ENCODE assay signal across 13 mouse cellular contexts in genomic region chr11:119035686-119036165, GRCm38 (mm10). TPM values are rescaled to one million over a fixed set of nuclear protein-coding genes. Genes with fewer than 3 reads are reported as not detected.
A peak's percentile ranks its signal among the peaks of the same experiment; 100 is the strongest.
DNase-seq lines count a peak whose midpoint lies in the region; ATAC-seq and TF ChIP-seq lines count a peak whose summit lies in the region.
"Had no signal": no experiment of that assay in that cellular context is flagged by ENCODE, and none has a peak within 500 bp of the region (broad histone marks: within the 10 kb centered on the region; RNA-seq: fewer than 3 reads in every experiment).

No protein-coding gene starts in this region.

- TF ChIP-seq CTCF in thymus, adult 2 months (IDR thresholded peaks at IDR 0.05; ENCODE audit: borderline replicate concordance, control insufficient read depth, extremely low read depth, insufficient read depth, low read length, poor library complexity) = no peak

- H3K36me3 ChIP-seq in forebrain, embryonic 16.5 days (ENCODE audit: control insufficient read depth, insufficient read depth) = no peaks in the 10 kb centered on the region; the same call in 1 of the 2 replicates
- 0 out of 2 replicates have a peak, but pooled peaks cover 3% of the 10 kb centered on the region for H3K36me3 ChIP-seq in midbrain, embryonic 11.5 days (ENCODE audit: control insufficient read depth, insufficient read depth, low read length)
- H3K36me3 ChIP-seq in thymus, adult 2 months (ENCODE audit: control insufficient read depth, insufficient read depth, low read length) = peaks cover 7% of the 10 kb centered on the region
- H3K36me3 ChIP-seq: G1E had no signal

- H3K27ac ChIP-seq in forebrain, embryonic 16.5 days (ENCODE audit: low read length) = no peak overlapping the region
- H3K27ac ChIP-seq in midbrain, embryonic 11.5 days (ENCODE audit: low read depth, low read length) = no peak overlapping the region
- H3K27ac ChIP-seq in thymus, adult 2 months (ENCODE audit: control insufficient read depth, insufficient read depth, low read length) = no peak overlapping the region
- H3K27ac ChIP-seq: limb, embryonic 15.5 days had no signal

- no peak overlapping the region for H3K9ac ChIP-seq in forebrain, embryonic 16.5 days (replicated peaks; ENCODE audit: low read depth, low read length)
- H3K9ac ChIP-seq in midbrain, embryonic 11.5 days (ENCODE audit: low read length) = no peak overlapping the region
- H3K9ac ChIP-seq: limb, embryonic 15.5 days had no signal

- H3K4me3 ChIP-seq in forebrain, embryonic 16.5 days (replicated peaks; ENCODE audit: low read length) = 0 out of 2 replicates have a peak overlapping the region, but pooled peaks have one; percentile 3
- H3K4me3 ChIP-seq in midbrain, embryonic 11.5 days (ENCODE audit: low read depth, low read length) = peak overlapping the region; percentile 4; the same call in 1 of the 2 replicates
- H3K4me3 ChIP-seq in thymus, adult 2 months (ENCODE audit: control insufficient read depth, insufficient read depth, low read length) = no peak overlapping the region
- H3K4me3 ChIP-seq: limb, embryonic 15.5 days had no signal

- 4% methylated on average over 21 of the region's 21 CpGs for WGBS in forebrain, embryonic 16.5 days
- 0% methylated on average over 21 of the region's 21 CpGs for WGBS in midbrain, embryonic 11.5 days
- 29% methylated on average over 21 of the region's 21 CpGs for WGBS in thymus, adult 2 months

- no peak for TF ChIP-seq POLR2A in thymus, adult 2 months (IDR thresholded peaks at IDR 0.05; ENCODE audit: control insufficient read depth, extremely low read depth, insufficient read depth, low read length, poor library complexity)

- ATAC-seq in forebrain, embryonic 16.5 days = no peak
- no peak for ATAC-seq in midbrain, embryonic 11.5 days (ENCODE audit: low FRiP score)

- H3K4me2 ChIP-seq in forebrain, embryonic 16.5 days (ENCODE audit: low read length) = peak overlapping the region; percentile 18; the same call in 1 of the 2 replicates
- peak overlapping the region; percentile 6; the same call in 1 of the 2 replicates for H3K4me2 ChIP-seq in midbrain, embryonic 11.5 days
- H3K4me2 ChIP-seq: limb, embryonic 15.5 days had no signal

- peaks cover 27% of the 10 kb centered on the region for H3K27me3 ChIP-seq in forebrain, embryonic 16.5 days (replicated peaks; ENCODE audit: control insufficient read depth, insufficient read depth, low read length)
- H3K27me3 ChIP-seq in midbrain, embryonic 11.5 days (ENCODE audit: control insufficient read depth, insufficient read depth, low read length) = peaks cover 52% of the 10 kb centered on the region
- peaks cover 3% of the 10 kb centered on the region for H3K27me3 ChIP-seq in thymus, adult 2 months (ENCODE audit: control insufficient read depth, insufficient read depth, low read length)

- H3K9me3 ChIP-seq in forebrain, embryonic 16.5 days (ENCODE audit: control insufficient read depth, low read length) = no peaks in the 10 kb centered on the region
- no peaks in the 10 kb centered on the region for H3K9me3 ChIP-seq in midbrain, embryonic 11.5 days (ENCODE audit: control insufficient read depth, low read length)
- H3K9me3 ChIP-seq: limb, embryonic 15.5 days had no signal

- peak; percentile 44 to 50 for DNase-seq in right cerebral cortex, postnatal 10 days (ENCODE audit: low spot score in 2 of 2)
- no peak for DNase-seq in right cerebral cortex, adult 18-20 months
- peak; percentile 97 for DNase-seq in midbrain, embryonic 11.5 days (ENCODE audit: low spot score, missing footprints)
- no peak for DNase-seq in thymus, adult 2 months
- DNase-seq in gastrocnemius, postnatal 25 days = no peak
- no peak for DNase-seq in lung, postnatal 25 days (ENCODE audit: low spot score)
- DNase-seq: adrenal gland, postnatal 25 days; cerebellum, postnatal 25 days had no signal

- peaks cover 56% of the 10 kb centered on the region for H3K4me1 ChIP-seq in forebrain, embryonic 16.5 days (replicated peaks; ENCODE audit: control insufficient read depth, insufficient read depth, low read length)
- peaks cover 60% of the 10 kb centered on the region for H3K4me1 ChIP-seq in midbrain, embryonic 11.5 days (ENCODE audit: control insufficient read depth, insufficient read depth, low read length)
- H3K4me1 ChIP-seq in thymus, adult 2 months (replicated peaks; ENCODE audit: control insufficient read depth, insufficient read depth, low read length) = peaks cover 12% of the 10 kb centered on the region

RNA-seq across cellular contexts. Expression of gene Cbx8, which starts 5.0 kb away (rescaled TPM):
- polyA plus RNA-seq in forebrain, embryonic 16.5 days (2015; fragmentation: Nextera tagmentation; extraction: Ambion mirVana) = 12.3 and 13.4 TPM in 2 replicates
- polyA plus RNA-seq in midbrain, embryonic 11.5 days (2014; fragmentation: Nextera tagmentation; extraction: Ambion mirVana) = 11.3 and 11.9 TPM in 2 replicates
- polyA plus RNA-seq in thymus, adult 2 months (2012; rRNA removed) = 8.1 and 8.2 TPM in 2 replicates
- total RNA-seq in gastrocnemius, postnatal 25 days (2021) = 1 to 10 TPM; 1.4 to 1.8 TPM
- total RNA-seq: G1E had no signal
- polyA plus RNA-seq: G1E had no signal

RNA-seq across cellular contexts. Expression of gene Cbx2, which starts 13.0 kb away (rescaled TPM):
- polyA plus RNA-seq in forebrain, embryonic 16.5 days (2015; fragmentation: Nextera tagmentation; extraction: Ambion mirVana) = 24.9 and 26.7 TPM in 2 replicates
- 66.7 and 70.5 TPM in 2 replicates for polyA plus RNA-seq in midbrain, embryonic 11.5 days (2014; fragmentation: Nextera tagmentation; extraction: Ambion mirVana)
- polyA plus RNA-seq in thymus, adult 2 months (2012; rRNA removed) = 20.6 and 22.5 TPM in 2 replicates
- total RNA-seq in gastrocnemius, postnatal 25 days (2021) = 1 to 10 TPM in 1 of 2 experiments, under 1 TPM in 1; 0.69 to 1.4 TPM
- polyA plus RNA-seq: G1E had no signal

RNA-seq across cellular contexts. Expression of gene Enpp7, which starts 47.7 kb away (rescaled TPM):
- polyA plus RNA-seq in forebrain, embryonic 16.5 days (2015; fragmentation: Nextera tagmentation; extraction: Ambion mirVana) = not detected in 2 replicates
- not detected in 2 replicates for polyA plus RNA-seq in midbrain, embryonic 11.5 days (2014; fragmentation: Nextera tagmentation; extraction: Ambion mirVana)
- polyA plus RNA-seq in thymus, adult 2 months (2012; rRNA removed) = 0.11 and 0.17 TPM in 2 replicates
- not detected for total RNA-seq in gastrocnemius, postnatal 25 days (2021)
- total RNA-seq: adrenal gland, postnatal 25 days; G1E; megakaryocyte progenitor cell, adult 5-6 weeks had no signal
- polyA plus RNA-seq: G1E; limb, embryonic 15.5 days; stomach, embryonic 16.5 days had no signal

RNA-seq across cellular contexts. Expression of gene Cbx4, which starts 50.3 kb away (rescaled TPM):
- 18.1 and 18.5 TPM in 2 replicates for polyA plus RNA-seq in forebrain, embryonic 16.5 days (2015; fragmentation: Nextera tagmentation; extraction: Ambion mirVana)
- polyA plus RNA-seq in midbrain, embryonic 11.5 days (2014; fragmentation: Nextera tagmentation; extraction: Ambion mirVana) = 6.3 and 7.0 TPM in 2 replicates
- polyA plus RNA-seq in thymus, adult 2 months (2012; rRNA removed) = 54.7 and 56.8 TPM in 2 replicates
- 1 to 10 TPM; 2.4 to 3.5 TPM for total RNA-seq in gastrocnemius, postnatal 25 days (2021)
- total RNA-seq: G1E had no signal

Comparison
In these comparisons a context has a peak if more than half of its experiments do, and no peak if none do; other contexts are left out.
1. DNase-seq: peak in right cerebral cortex, postnatal 10 days (2 of 2) and midbrain, embryonic 11.5 days (single experiment); none in right cerebral cortex, adult 18-20 months (single experiment), thymus, adult 2 months (single experiment), gastrocnemius, postnatal 25 days (single experiment) and lung, postnatal 25 days (single experiment).